Mouse (Mus musculus) thymus, postnatal 25 days (tissue): ENCODE measurements at regions not wholly inside any gene's neighbourhood (a gene's known extent, or its start where the extent isn't known, plus 50 kb on each side); places are given as distances from the start of the nearest gene placed in this dataset.
A peak's percentile ranks its signal among the peaks of the same experiment; 100 is the strongest.

ENCODE experiments used
- DNase-seq: peaks from one replicate; pipeline ENCODE4 v3.0.0; 2022

DNA sequence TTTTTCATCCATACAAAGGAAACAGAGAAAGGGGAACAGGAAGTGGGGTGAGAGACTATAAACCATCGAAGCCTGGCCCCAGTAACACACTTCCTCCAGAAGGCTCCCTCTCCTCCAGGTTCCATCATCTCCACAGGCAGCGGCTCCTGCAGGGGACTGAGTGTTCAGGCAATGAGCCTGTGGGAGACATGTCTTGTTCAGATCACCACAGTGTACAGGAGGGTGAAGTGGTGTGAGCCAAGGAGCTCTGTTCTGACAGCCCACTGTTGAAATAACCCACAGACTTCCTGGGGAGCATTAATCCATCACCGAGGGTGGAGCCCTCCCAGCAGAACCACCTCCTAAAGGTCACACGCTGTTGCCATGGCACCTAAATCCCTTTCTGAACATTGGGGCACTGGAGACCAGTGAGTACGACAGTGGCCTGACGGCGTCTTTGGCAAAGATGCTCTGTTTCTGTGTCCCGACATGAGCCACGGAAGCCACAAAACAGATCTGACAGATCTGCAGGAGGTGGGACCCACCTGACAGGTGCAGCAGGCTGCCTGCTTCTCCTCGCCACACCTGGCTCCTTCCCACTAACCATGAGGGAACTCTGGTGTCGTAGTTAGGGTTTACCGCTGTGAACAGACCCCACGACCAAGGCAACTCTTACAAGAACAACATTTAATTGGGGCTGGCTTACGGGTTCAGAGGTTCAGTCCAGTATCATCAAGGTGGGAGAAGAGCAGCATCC is 60.9 kb downstream of the Psmg1 start:
- DNase-seq, result peak; percentile 67

- DNase-seq, result no peak
Observed at GRCm38 (mm10) chr16:95928290-95929260, 62.2 kb downstream of the Psmg1 start.

GRCm38 (mm10) chr16:95926558-95926957 is 64.2 kb downstream of the Psmg1 start:
- no peak for DNase-seq

- no peak for DNase-seq
Observed at GRCm38 (mm10) chr16:95924716-95925115, 66.0 kb downstream of the Psmg1 start.

DNA sequence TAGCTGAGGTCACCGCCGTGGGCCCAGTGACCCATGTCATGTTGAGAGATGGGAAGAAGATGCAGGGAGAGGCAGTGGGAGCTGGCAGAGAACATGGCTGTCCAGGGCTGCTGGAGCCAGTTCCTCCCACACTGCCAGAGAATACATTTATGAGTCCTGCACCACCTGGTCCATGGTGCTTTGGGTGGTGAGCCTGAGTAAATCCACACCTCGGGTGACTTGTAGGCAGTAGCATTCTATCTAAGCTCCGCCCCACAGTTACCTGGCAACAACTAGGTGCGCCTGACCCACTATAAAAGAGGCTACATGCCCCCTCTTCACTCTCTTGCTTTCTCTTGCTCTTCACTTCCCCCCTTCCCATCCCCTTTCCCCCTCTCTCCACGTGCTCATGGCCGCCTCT is 66.8 kb downstream of the Psmg1 start:
- no peak for DNase-seq

GRCm38 (mm10) chr16:95922369-95922934 is 68.3 kb downstream of the Psmg1 start:
- no peak for DNase-seq

GRCm38 (mm10) chr16:95921169-95921568 is 69.6 kb downstream of the Psmg1 start:
- no peak for DNase-seq

DNA sequence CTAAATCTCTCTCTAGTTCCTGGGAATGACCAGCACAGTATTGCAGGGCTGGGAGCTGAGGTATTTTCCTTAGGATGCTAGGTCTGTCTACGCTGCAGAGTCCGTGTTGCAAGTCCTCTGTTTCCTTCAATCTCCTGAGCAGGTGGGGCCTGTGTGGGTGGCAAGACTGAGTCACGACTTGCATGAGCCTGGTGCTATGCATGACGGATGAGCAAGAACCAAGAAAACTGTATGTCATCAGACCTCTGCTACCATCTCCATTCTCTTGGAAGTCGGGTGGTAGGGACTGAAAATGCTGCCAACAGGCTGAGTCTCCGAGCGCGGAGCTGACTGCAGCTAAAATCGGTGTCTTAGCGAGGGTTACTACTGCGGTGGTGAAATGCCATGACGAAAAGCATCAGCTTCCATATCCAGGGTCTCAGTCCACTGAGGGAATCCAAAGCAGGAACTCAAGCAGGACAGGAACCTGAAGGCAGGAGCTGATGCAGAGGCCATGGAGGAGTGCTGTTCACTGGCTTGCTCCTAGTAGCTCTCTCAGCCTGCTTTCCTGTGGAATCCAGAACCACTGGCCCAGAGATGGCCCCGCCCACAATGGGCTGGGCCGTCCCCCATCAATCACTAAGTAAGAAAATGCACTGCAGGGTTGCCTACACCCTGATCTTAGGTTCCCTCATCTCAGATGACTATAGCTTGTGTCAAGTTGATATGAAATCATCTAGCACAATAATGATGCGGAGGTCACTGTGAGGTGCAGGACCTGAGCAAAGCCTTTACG is 71.9 kb downstream of the Psmg1 start:
- DNase-seq, result no peak

DNA sequence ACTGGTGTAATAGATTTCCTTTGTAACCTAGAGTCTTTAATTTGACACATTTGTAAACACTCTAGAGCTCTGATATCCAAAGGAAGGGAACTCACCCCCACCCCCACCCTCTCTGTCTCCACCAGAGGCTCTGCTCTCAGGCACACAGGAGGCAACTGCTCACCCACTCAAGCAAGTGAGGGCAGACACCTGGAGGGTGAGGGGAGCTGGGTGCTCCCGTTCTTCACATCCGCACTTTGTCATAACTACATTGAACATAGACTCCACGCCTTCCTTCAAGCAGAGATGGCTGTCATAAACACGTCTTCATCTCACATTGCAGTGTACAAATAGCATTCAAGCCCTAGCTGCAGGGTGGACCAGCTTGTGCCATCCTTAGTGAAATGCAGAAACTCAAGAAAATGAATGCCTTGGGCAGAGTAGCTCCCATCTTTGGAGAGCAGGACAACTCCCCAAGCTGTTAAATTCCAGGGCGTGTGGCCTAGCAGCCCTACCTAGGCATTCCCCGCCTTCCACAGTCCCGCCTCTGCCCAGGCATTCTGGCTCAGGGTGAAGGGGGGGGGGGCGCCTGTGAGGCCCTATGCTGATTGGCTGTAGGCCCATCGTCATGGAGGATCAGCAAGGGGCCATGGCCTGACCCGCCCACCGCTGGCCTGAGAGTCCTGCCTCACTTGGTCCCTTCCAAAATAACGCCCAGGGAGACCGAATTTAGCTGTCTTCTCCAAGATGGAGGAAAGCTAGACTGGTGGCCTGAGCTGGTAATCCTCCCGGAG is 72.9 kb downstream of the Psmg1 start:
- peak; percentile 44 for DNase-seq

DNA sequence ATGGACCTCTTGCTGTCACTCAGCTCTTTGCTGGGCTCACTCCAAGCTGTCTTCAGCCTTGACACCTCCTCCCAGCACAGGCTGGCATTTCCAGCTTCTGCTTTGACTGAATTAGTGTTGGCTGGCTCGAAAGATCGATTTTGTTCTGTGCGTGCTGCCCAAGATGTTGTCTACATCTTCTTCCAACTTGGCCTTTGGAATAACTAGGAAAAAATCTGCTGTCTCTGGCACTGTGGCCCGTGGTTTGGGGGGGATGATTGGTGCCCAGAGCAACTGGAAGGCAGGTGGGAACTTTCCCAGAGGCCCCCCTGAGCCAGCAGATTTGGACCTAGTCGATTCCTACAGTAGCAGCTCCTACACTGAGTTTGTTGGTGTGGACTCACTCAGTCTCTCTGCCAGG is 76.9 kb downstream of the Psmg1 start:
- no peak for DNase-seq

DNA sequence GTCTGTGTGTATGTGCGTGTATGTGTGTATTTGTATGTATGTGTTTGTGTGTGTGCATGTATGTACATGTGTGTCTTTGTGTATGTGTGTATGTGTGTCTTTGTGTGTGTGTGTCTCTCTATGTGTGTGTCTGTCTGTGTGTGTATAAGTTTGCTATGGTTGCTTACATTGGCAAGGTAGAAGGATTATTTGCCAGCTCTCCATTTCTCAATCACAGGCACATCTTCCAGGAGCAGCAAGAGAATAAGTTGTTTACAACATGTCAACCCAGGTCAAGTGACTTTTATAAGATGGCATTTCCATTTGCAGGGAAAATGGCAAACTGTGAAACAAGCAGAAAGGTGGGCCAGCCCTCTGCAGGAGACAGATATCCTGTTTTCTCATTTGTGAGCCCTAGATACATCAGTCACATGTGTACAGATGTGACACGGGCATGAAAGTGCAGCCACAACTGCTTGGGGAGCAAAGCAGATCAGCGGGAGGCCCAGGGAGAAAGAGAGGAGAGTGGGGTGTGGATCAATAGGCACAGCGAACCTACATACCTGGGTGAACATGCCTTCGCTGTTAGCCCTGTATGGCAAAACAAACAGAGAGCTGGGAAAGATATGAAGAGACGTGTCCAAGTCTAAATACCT is 86.1 kb downstream of the Psmg1 start:
- DNase-seq, result peak; percentile 45

DNA sequence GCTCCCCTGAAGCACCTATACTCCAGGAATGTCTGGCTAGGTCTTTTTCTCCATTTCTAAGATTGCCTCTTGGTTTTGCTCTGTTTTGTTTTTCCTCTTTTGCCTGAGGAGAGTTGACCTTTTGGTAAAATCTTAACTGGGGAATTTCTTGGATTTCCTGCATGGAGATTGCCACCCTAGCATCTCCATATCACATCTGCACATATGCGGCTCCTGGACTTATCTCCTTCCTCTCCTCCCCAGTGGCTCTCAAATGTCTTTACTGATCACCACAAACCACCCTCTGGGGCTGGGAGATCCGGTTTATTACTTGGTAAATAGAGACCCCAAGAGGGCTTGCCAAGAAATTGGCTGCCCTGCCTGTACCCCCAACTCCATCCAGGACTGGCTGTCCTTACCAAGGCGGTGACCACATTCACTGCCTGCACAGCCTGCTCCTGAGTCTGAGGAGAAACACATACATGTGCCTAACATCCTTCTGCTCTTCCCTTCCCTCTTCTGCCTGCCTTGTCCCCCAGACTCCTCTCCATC is 87.3 kb downstream of the Psmg1 start:
- DNase-seq, result peak; percentile 55

DNA sequence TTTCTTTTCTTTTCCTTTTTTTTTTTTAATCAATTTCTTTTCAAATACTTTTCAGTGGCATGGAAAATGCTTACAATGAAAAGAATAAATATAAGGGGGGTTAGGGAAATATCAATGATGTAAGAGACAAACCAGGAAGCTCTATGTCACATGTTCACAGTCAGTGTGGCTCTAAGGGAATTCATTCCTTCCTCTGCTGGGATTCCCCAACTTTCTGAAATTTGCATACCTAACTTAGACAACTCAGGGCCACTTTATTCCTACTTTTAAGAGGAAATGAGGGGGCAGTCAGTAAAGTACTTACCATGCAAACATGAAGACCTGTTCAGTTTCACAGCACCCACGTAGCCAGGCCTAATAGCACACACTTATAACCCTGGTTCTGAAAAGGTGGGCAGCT is 88.6 kb downstream of the Psmg1 start:
- DNase-seq, result no peak

DNA sequence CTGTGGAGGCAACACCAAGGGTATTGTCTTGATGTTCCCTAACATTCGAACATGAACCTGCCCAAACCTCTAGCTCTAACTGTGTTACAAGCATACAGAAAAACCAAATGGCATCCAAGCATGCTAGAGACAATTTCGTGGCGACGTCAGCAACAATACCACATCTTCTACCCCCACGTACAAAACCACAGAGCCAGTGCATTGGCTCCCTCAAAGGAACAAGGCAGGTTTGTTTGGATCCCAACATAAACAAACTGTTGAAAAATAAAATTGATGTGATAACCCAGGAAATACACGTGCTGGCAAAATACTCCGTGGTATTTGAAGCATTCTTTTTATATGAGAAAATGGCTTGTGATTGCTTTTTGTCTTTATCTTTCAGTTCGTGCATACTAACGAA is 89.4 kb downstream of the Psmg1 start:
- DNase-seq, result peak; percentile 48

GRCm38 (mm10) chr16:95900181-95900580 is 90.6 kb downstream of the Psmg1 start:
- DNase-seq, result peak; percentile 83

GRCm38 (mm10) chr16:95899672-95900071 is 91.1 kb downstream of the Psmg1 start:
- no peak for DNase-seq

DNA sequence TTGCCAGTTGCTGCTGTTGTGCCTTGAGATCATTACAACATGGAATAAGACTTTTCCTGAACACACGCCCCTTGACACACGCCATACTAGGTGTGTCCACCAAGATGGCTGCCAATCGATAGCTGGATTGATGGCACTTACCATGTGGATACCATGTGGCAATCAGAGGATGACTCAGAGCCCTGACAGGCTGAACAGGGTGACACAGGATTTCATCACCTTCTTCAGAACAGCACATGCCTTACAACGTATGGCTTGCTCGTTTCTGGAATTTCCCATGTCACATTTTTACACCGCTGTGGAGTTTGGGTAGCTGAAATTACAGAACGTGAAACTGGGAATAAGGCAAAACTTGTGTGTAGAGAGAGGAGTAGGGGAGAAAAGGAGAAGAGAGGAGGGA is 92.9 kb downstream of the Psmg1 start:
- peak; percentile 17 for DNase-seq

- DNase-seq, result no peak
Observed at GRCm38 (mm10) chr16:95896126-95896525, 94.6 kb downstream of the Psmg1 start.

GRCm38 (mm10) chr16:95893534-95894290 is 97.0 kb downstream of the Psmg1 start:
- peak; percentile 47 for DNase-seq

GRCm38 (mm10) chr16:95892356-95892755 is 98.4 kb downstream of the Psmg1 start:
- DNase-seq, result peak; percentile 0
